8 mouse cellular contexts compared by ENCODE assay signal in genomic region chr13:23550761-23551145, GRCm38 (mm10). TPM values are rescaled to one million over a fixed set of nuclear protein-coding genes. Genes with fewer than 3 reads are reported as not detected.
DNase-seq lines count a peak whose midpoint lies in the region; ATAC-seq lines count a peak whose summit lies in the region.

No protein-coding gene starts in this region.

- H3K27ac ChIP-seq in embryonic facial prominence, embryonic 11.5 days (replicated peaks; ENCODE audit: low read depth, low read length), result peak overlapping the region; percentile 92
- peak overlapping the region; percentile 97 for H3K27ac ChIP-seq in limb, embryonic 10.5 days
- H3K27ac ChIP-seq in stomach, embryonic 16.5 days (ENCODE audit: low read length), result peak overlapping the region; percentile 91

- H3K9ac ChIP-seq in embryonic facial prominence, embryonic 11.5 days (replicated peaks; ENCODE audit: low read length), result peak overlapping the region; percentile 65
- peak overlapping the region; percentile 68 for H3K9ac ChIP-seq in stomach, embryonic 16.5 days (ENCODE audit: low read length)

- H3K27me3 ChIP-seq in embryonic facial prominence, embryonic 11.5 days (ENCODE audit: control insufficient read depth, insufficient read depth, low read length), result no peaks in the 10 kb centered on the region
- no peaks in the 10 kb centered on the region for H3K27me3 ChIP-seq in limb, embryonic 10.5 days (ENCODE audit: low read depth, poor library complexity, severe bottlenecking)
- no peaks in the 10 kb centered on the region for H3K27me3 ChIP-seq in stomach, embryonic 16.5 days (ENCODE audit: control insufficient read depth, insufficient read depth, low read length)

- no peaks in the 10 kb centered on the region for H3K36me3 ChIP-seq in embryonic facial prominence, embryonic 11.5 days (replicated peaks; ENCODE audit: control insufficient read depth, insufficient read depth, low read depth, low read length)
- no peaks in the 10 kb centered on the region for H3K36me3 ChIP-seq in limb, embryonic 10.5 days
- no peaks in the 10 kb centered on the region for H3K36me3 ChIP-seq in stomach, embryonic 16.5 days (ENCODE audit: control insufficient read depth, insufficient read depth, low read length)

- no peaks in the 10 kb centered on the region for H3K9me3 ChIP-seq in embryonic facial prominence, embryonic 11.5 days (replicated peaks; ENCODE audit: control insufficient read depth, low read length)
- no peaks in the 10 kb centered on the region for H3K9me3 ChIP-seq in limb, embryonic 10.5 days (replicated peaks)
- no peaks in the 10 kb centered on the region for H3K9me3 ChIP-seq in stomach, embryonic 16.5 days (replicated peaks; ENCODE audit: control insufficient read depth, low read length)

- 6% methylated on average over 3 of the region's 3 CpGs for WGBS in embryonic facial prominence, embryonic 11.5 days
- 5% methylated on average over 3 of the region's 3 CpGs for WGBS in limb, embryonic 10.5 days
- WGBS in stomach, embryonic 16.5 days, result 6% methylated on average over 3 of the region's 3 CpGs

- no peaks in the 10 kb centered on the region for H3K4me1 ChIP-seq in embryonic facial prominence, embryonic 11.5 days (ENCODE audit: control insufficient read depth, insufficient read depth, low read length)
- H3K4me1 ChIP-seq in limb, embryonic 10.5 days, result peaks cover 22% of the 10 kb centered on the region
- H3K4me1 ChIP-seq in stomach, embryonic 16.5 days (ENCODE audit: control insufficient read depth, insufficient read depth, low read length), result 0 out of 2 replicates have a peak, but pooled peaks cover 5% of the 10 kb centered on the region

- no peak for ATAC-seq in embryonic facial prominence, embryonic 11.5 days (replicated peaks; ENCODE audit: insufficient number of reproducible peaks, low FRiP score, low TSS enrichment, low read depth)
- no peak for ATAC-seq in stomach, embryonic 16.5 days (ENCODE audit: insufficient read depth, low FRiP score)

- DNase-seq in retina, embryonic 14.5 days (ENCODE audit: low spot score), result peak; percentile 43
- DNase-seq in retina, postnatal 1 day, result no peak
- DNase-seq in embryonic facial prominence, embryonic 11.5 days (ENCODE audit: low spot score), result peak; percentile 72
- DNase-seq in limb, embryonic 10.5 days (ENCODE audit: low spot score), result peak; percentile 46
- DNase-seq in thymus, postnatal 25 days, result no peak
- no peak for DNase-seq in left cerebral cortex, adult 8-10 months (ENCODE audit: low spot score in 2 of 2)
- no peak for DNase-seq in adrenal gland, adult (ENCODE audit: inconsistent age in 2 of 2, low spot score in 1 of 2)

- peak overlapping the region; percentile 40 for H3K4me3 ChIP-seq in embryonic facial prominence, embryonic 11.5 days (ENCODE audit: low read depth, low read length)
- peak overlapping the region; percentile 52 for H3K4me3 ChIP-seq in limb, embryonic 10.5 days
- peak overlapping the region; percentile 50 for H3K4me3 ChIP-seq in stomach, embryonic 16.5 days (replicated peaks; ENCODE audit: low read length)

- H3K4me2 ChIP-seq in embryonic facial prominence, embryonic 11.5 days (ENCODE audit: low read depth, low read length), result peak overlapping the region; percentile 50
- H3K4me2 ChIP-seq in stomach, embryonic 16.5 days (ENCODE audit: low read depth, low read length), result peak overlapping the region; percentile 50

RNA-seq across cellular contexts. Expression of gene Hist1h4f, which starts 0.7 kb away (rescaled TPM):
- polyA plus RNA-seq in embryonic facial prominence, embryonic 11.5 days (2014; fragmentation: Nextera tagmentation; extraction: Ambion mirVana), result 1.3 TPM in 1 of 2 replicates, not detected in the other
- 0.73 and 1.3 TPM in 2 replicates for polyA plus RNA-seq in limb, embryonic 10.5 days (2016; fragmentation: Nextera tagmentation; extraction: Ambion mirVana)
- 1.6 TPM in 1 of 2 replicates, not detected in the other for polyA plus RNA-seq in stomach, embryonic 16.5 days (2015; fragmentation: Nextera tagmentation; extraction: Ambion mirVana)
- total RNA-seq in left cerebral cortex, adult 8-10 months (2022), result 100 to 1,000 TPM; 153 to 191 (median 171) TPM

RNA-seq across cellular contexts. Expression of gene Hist1h1d, which starts 2.3 kb away (rescaled TPM):
- 0.53 and 0.71 TPM in 2 replicates for polyA plus RNA-seq in embryonic facial prominence, embryonic 11.5 days (2014; fragmentation: Nextera tagmentation; extraction: Ambion mirVana)
- 0.59 and 0.67 TPM in 2 replicates for polyA plus RNA-seq in limb, embryonic 10.5 days (2016; fragmentation: Nextera tagmentation; extraction: Ambion mirVana)
- 0.67 and 0.93 TPM in 2 replicates for polyA plus RNA-seq in stomach, embryonic 16.5 days (2015; fragmentation: Nextera tagmentation; extraction: Ambion mirVana)
- total RNA-seq in left cerebral cortex, adult 8-10 months (2022), result 1 to 10 TPM; 3.4 to 4.2 (median 3.5) TPM

RNA-seq across cellular contexts. Expression of gene Hist1h3f, which starts 6.9 kb away (rescaled TPM):
- polyA plus RNA-seq in embryonic facial prominence, embryonic 11.5 days (2014; fragmentation: Nextera tagmentation; extraction: Ambion mirVana), result 1.2 and 1.5 TPM in 2 replicates
- 1.3 and 1.4 TPM in 2 replicates for polyA plus RNA-seq in limb, embryonic 10.5 days (2016; fragmentation: Nextera tagmentation; extraction: Ambion mirVana)
- 0.81 and 0.90 TPM in 2 replicates for polyA plus RNA-seq in stomach, embryonic 16.5 days (2015; fragmentation: Nextera tagmentation; extraction: Ambion mirVana)
- 10 to 100 TPM; 15.3 to 21.8 (median 16.6) TPM for total RNA-seq in left cerebral cortex, adult 8-10 months (2022)

RNA-seq across cellular contexts. Expression of gene Hist1h2bh, which starts 7.6 kb away (rescaled TPM):
- 0.67 and 1.3 TPM in 2 replicates for polyA plus RNA-seq in embryonic facial prominence, embryonic 11.5 days (2014; fragmentation: Nextera tagmentation; extraction: Ambion mirVana)
- polyA plus RNA-seq in limb, embryonic 10.5 days (2016; fragmentation: Nextera tagmentation; extraction: Ambion mirVana), result 0.56 and 0.69 TPM in 2 replicates
- polyA plus RNA-seq in stomach, embryonic 16.5 days (2015; fragmentation: Nextera tagmentation; extraction: Ambion mirVana), result 1.1 and 1.4 TPM in 2 replicates
- total RNA-seq in left cerebral cortex, adult 8-10 months (2022), result 1 to 10 TPM in 2 of 4 experiments, under 1 TPM in 2; 0.84 to 1.6 (median 0.98) TPM

RNA-seq across cellular contexts. Expression of gene Hist1h3e, which starts 11.4 kb away (rescaled TPM):
- 9.0 and 12.1 TPM in 2 replicates for polyA plus RNA-seq in embryonic facial prominence, embryonic 11.5 days (2014; fragmentation: Nextera tagmentation; extraction: Ambion mirVana)
- 5.6 and 7.8 TPM in 2 replicates for polyA plus RNA-seq in limb, embryonic 10.5 days (2016; fragmentation: Nextera tagmentation; extraction: Ambion mirVana)
- polyA plus RNA-seq in stomach, embryonic 16.5 days (2015; fragmentation: Nextera tagmentation; extraction: Ambion mirVana), result 2.8 and 3.6 TPM in 2 replicates
- 10 to 100 TPM; 43.6 to 61.8 (median 54.4) TPM for total RNA-seq in left cerebral cortex, adult 8-10 months (2022)

Comparison
In these comparisons a context has a peak if more than half of its experiments do, and no peak if none do; other contexts are left out.
1. DNase-seq: peak in retina, embryonic 14.5 days (single experiment), embryonic facial prominence, embryonic 11.5 days (single experiment) and limb, embryonic 10.5 days (single experiment); none in retina, postnatal 1 day (single experiment), thymus, postnatal 25 days (single experiment), left cerebral cortex, adult 8-10 months (0 of 2) and adrenal gland, adult (0 of 2).
2. Peak in every context shown above with its lines, with median percentiles within 50 percentile points of each other: H3K27ac ChIP-seq and H3K4me3 ChIP-seq.